Mouse (Mus musculus): ENCODE measurements around the gene Ybx3. TPM values are rescaled to one million over a fixed set of nuclear protein-coding genes. Genes with fewer than 3 reads are reported as not detected.

The Ybx3 gene
- total and polyA plus RNA-seq, 2 experiments from 2014 or later, result 33.6 to 111 TPM

GRCm38 (mm10) chr6:131338787-131339186, 49.5 kb downstream of the Ybx3 start:
- H3K36me3 ChIP-seq (ENCODE audit: insufficient read depth, low read length), result no peaks in the 10 kb centered on the region
- H3K4me1 ChIP-seq (ENCODE audit: insufficient read depth, low read length), result no peaks in the 10 kb centered on the region
- H3K27ac ChIP-seq (ENCODE audit: low read depth, low read length), result no peak overlapping the region
- H3K9ac ChIP-seq (replicated peaks; ENCODE audit: low read length, poor library complexity, severe bottlenecking), result no peak overlapping the region
- no peak for TF ChIP-seq CTCF (IDR thresholded peaks at IDR 0.05)
- WGBS, result 86% methylated on average over 1 of the region's 1 CpGs
- no peak overlapping the region for H3K4me2 ChIP-seq (ENCODE audit: low read depth, low read length, poor library complexity, severe bottlenecking)
- H3K4me3 ChIP-seq (ENCODE audit: low read depth, low read length), result no peak overlapping the region
- ATAC-seq (ENCODE audit: low FRiP score) (no peak), DNase-seq (ENCODE audit: low spot score) (no peak)
- no peaks in the 10 kb centered on the region for H3K9me3 ChIP-seq (ENCODE audit: low read length)
- no peaks in the 10 kb centered on the region for H3K27me3 ChIP-seq (ENCODE audit: insufficient read depth, low read length)

GRCm38 (mm10) chr6:131327076-131327475, 61.2 kb downstream of the Ybx3 start:
- H3K9ac ChIP-seq (replicated peaks; ENCODE audit: low read length, poor library complexity, severe bottlenecking), result no peak overlapping the region
- no peak for TF ChIP-seq CTCF (IDR thresholded peaks at IDR 0.05)
- no peaks in the 10 kb centered on the region for H3K4me1 ChIP-seq (ENCODE audit: insufficient read depth, low read length)
- H3K27ac ChIP-seq (ENCODE audit: low read depth, low read length), result no peak overlapping the region
- no peaks in the 10 kb centered on the region for H3K9me3 ChIP-seq (ENCODE audit: low read length)
- DNase-seq (ENCODE audit: low spot score) (no peak), ATAC-seq (ENCODE audit: low FRiP score) (no peak)
- WGBS, result 84% methylated on average over 2 of the region's 2 CpGs
- H3K4me2 ChIP-seq (ENCODE audit: low read depth, low read length, poor library complexity, severe bottlenecking), result no peak overlapping the region
- no peak overlapping the region for H3K4me3 ChIP-seq (ENCODE audit: low read depth, low read length)
- H3K36me3 ChIP-seq (ENCODE audit: insufficient read depth, low read length), result no peaks in the 10 kb centered on the region
- H3K27me3 ChIP-seq (ENCODE audit: insufficient read depth, low read length), result no peaks in the 10 kb centered on the region

- TF ChIP-seq CTCF (IDR thresholded peaks at IDR 0.05), result no peak
- DNase-seq (ENCODE audit: low spot score), result no peak
- no peak overlapping the region for H3K4me2 ChIP-seq (ENCODE audit: low read depth, low read length, poor library complexity, severe bottlenecking)
Measured at GRCm38 (mm10) chr6:131321854-131322639, 66.2 kb downstream of the Ybx3 start.

GRCm38 (mm10) chr6:131316155-131317101, 71.8 kb downstream of the Ybx3 start:
- no peak for TF ChIP-seq CTCF (IDR thresholded peaks at IDR 0.05)
- WGBS, result 87% methylated on average over 7 of the region's 7 CpGs
- Histone ChIP-seq H3K4me1 (ENCODE audit: insufficient read depth, low read length) (no peaks in the 10 kb centered on the region), H3K27me3 (ENCODE audit: insufficient read depth, low read length) (no peaks in the 10 kb centered on the region), H3K36me3 (ENCODE audit: insufficient read depth, low read length) (no peaks in the 10 kb centered on the region), H3K9me3 (ENCODE audit: low read length) (no peaks in the 10 kb centered on the region), H3K9ac (replicated peaks; ENCODE audit: low read length, poor library complexity, severe bottlenecking) (no peak overlapping the region), H3K4me3 (ENCODE audit: low read depth, low read length) (no peak overlapping the region), H3K4me2 (ENCODE audit: low read depth, low read length, poor library complexity, severe bottlenecking) (no peak overlapping the region), H3K27ac (ENCODE audit: low read depth, low read length) (no peak overlapping the region)
- ATAC-seq (ENCODE audit: low FRiP score) (no peak), DNase-seq (ENCODE audit: low spot score) (no peak)

More at GRCm38 (mm10) chr6:131321854-131322639, 66.2 kb downstream of the Ybx3 start:
- ATAC-seq (ENCODE audit: low FRiP score), result no peak
- WGBS, result 77% methylated on average over 3 of the region's 3 CpGs
- Histone ChIP-seq H3K9ac (replicated peaks; ENCODE audit: low read length, poor library complexity, severe bottlenecking) (no peak overlapping the region), H3K9me3 (ENCODE audit: low read length) (no peaks in the 10 kb centered on the region), H3K27me3 (ENCODE audit: insufficient read depth, low read length) (no peaks in the 10 kb centered on the region), H3K4me1 (ENCODE audit: insufficient read depth, low read length) (no peaks in the 10 kb centered on the region), H3K4me3 (ENCODE audit: low read depth, low read length) (no peak overlapping the region), H3K36me3 (ENCODE audit: insufficient read depth, low read length) (no peaks in the 10 kb centered on the region), H3K27ac (ENCODE audit: low read depth, low read length) (no peak overlapping the region)

Other genes starting within 250 kb of the Ybx3 start
- 0.05 TPM in 1 of 2 replicates, not detected in the other for gene Klra2, start 141.1 kb downstream of the Ybx3 start, total RNA-seq (2014; rRNA removed)
- 0.09 TPM in 1 of 2 replicates, not detected in the other for gene Klra2, start 141.1 kb downstream of the Ybx3 start, polyA plus RNA-seq (2015; fragmentation: Nextera tagmentation; extraction: Ambion mirVana)
- gene Magohb, start 95.2 kb downstream of the Ybx3 start, total RNA-seq (2014; rRNA removed), result 8.2 and 17.5 TPM in 2 replicates
- gene Magohb, start 95.2 kb downstream of the Ybx3 start, polyA plus RNA-seq (2015; fragmentation: Nextera tagmentation; extraction: Ambion mirVana), result 27.1 and 28.8 TPM in 2 replicates
- gene Styk1, start 34.9 kb downstream of the Ybx3 start, total RNA-seq (2014; rRNA removed), result 4.9 and 7.3 TPM in 2 replicates
- 6.7 and 6.9 TPM in 2 replicates for gene Styk1, start 34.9 kb downstream of the Ybx3 start, polyA plus RNA-seq (2015; fragmentation: Nextera tagmentation; extraction: Ambion mirVana)
- not detected in 2 replicates for gene 5430401F13Rik, start 97.9 kb upstream of the Ybx3 start, total RNA-seq (2014; rRNA removed)
- not detected in 2 replicates for gene 5430401F13Rik, start 97.9 kb upstream of the Ybx3 start, polyA plus RNA-seq (2015; fragmentation: Nextera tagmentation; extraction: Ambion mirVana)
- gene Gm6619, start 97.9 kb upstream of the Ybx3 start, total RNA-seq (2014; rRNA removed), result not detected in 2 replicates
- 0.29 TPM in 1 of 2 replicates, not detected in the other for gene Gm6619, start 97.9 kb upstream of the Ybx3 start, polyA plus RNA-seq (2015; fragmentation: Nextera tagmentation; extraction: Ambion mirVana)
- not detected in 2 replicates for gene Tas2r130, start 242.4 kb upstream of the Ybx3 start, total RNA-seq (2014; rRNA removed)
- not detected in 2 replicates for gene Tas2r130, start 242.4 kb upstream of the Ybx3 start, polyA plus RNA-seq (2015; fragmentation: Nextera tagmentation; extraction: Ambion mirVana)